Mouse (Mus musculus) adrenal gland, postnatal 25 days (tissue): ENCODE results near the gene Robo2. TPM values are rescaled to one million over a fixed set of nuclear protein-coding genes. Genes with fewer than 3 reads are reported as not detected.

ENCODE experiments used
- DNase-seq: peaks from one replicate; pipeline ENCODE4 v3.0.0; 2021; ENCODE audit warnings: mixed read lengths
- microRNA-seq, 2 experiments: library from miRNA; unstranded; fragments of <30 nt; microRNA quantifications; one replicate each; pipeline ENCODE4 v1.2.0; 2021
- total RNA-seq: library from RNA; stranded (reverse); gene quantifications from 2 replicates; pipeline ENCODE4 v1.2.3, GENCODE M21; 2021

Robo2 gene
- total RNA-seq, 1 experiment from 2014 or later, result 4.3 TPM

DNA sequence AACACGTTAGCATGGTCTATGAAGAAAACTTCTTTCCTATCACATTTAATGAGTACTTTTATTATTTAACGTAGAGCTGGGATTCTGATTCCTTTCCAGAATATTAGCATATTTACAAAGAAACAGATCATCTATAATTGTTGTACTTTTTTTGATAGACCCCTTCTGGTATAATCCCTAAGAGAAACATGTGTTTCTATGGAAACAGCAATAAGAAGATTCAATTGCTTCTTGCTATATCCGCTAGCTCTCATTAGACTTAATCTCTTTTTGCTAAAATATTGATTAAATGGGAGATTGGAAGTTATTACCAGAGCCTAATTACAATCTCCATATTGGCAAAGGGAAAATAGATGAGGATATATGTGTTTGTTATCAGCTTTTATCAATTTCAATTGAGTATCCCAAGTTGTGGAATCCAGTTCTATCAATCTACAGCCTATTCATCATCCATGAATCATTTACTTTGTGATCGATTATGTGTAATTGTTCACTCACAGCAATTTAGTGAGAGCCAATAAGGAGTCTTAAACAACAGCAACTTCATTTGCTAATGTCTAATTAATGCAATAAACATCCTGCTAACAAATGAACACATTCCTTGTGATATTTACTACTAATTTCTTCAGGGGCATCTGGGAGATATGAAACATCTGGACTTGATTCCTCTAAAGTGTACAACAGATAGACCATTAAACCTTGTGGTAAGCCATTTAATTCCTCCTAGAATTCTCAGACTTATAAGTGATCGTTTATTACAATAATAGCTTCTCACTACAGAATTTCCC, 472.0 kb downstream of the Robo2 start:
- no peak for DNase-seq

DNA sequence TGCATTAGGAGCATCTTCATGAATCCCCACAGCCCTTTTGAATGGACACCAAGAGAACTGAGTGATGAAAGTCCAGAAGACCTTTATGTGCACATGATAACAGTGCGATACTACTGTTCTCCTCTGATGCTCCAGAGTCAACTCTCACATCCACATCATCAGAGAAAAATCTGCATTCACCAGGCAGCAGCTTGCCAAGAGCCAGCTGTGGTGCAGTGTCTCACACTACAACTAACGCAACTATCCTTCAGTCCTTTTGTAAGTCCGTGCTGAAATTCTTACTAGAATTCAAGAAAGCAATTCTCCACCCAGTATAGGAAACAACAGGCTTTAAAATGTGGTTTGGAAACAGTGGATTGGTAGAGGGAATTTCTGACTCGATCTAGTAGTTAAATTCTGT, 481.3 kb downstream of the Robo2 start:
- DNase-seq, result no peak

DNA sequence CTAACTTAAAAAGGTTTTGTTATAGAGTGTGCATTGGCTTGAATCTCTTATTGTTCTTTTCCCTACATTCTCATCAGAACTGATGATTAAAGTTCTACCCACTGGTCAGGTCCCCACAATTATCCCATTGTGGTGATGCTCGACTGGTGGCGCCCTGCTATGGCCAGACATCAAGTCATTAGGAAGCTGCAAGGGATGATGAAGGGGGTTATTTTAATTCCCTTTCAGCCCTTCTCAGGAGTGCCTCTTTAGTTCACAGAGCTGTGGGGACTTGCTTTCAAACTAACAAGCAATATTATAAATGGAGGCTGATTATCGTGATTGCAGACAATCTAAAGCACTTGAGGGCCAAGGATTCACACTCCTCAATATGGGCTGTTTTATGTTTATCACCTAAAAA, 484.1 kb downstream of the Robo2 start:
- no peak for DNase-seq

DNA sequence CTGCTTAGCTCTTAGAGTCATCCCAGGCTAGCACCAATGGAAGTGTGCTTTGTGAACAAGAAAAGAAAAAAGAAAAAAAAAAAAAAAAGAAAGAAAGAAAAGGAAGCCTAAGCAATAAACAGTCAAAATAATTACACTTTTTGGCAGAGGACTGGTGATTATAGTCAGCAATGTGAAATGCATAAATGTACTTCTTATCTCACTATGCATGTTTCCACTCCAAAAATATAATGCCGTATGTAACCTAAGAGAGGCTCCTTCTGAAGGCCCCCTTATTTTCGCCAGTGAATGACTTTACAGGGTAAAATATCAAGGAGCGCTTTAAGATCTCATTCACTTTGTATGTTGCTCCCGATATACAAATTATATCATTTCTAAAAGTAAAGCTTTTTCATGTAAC, 496.2 kb downstream of the Robo2 start:
- no peak for DNase-seq

DNA sequence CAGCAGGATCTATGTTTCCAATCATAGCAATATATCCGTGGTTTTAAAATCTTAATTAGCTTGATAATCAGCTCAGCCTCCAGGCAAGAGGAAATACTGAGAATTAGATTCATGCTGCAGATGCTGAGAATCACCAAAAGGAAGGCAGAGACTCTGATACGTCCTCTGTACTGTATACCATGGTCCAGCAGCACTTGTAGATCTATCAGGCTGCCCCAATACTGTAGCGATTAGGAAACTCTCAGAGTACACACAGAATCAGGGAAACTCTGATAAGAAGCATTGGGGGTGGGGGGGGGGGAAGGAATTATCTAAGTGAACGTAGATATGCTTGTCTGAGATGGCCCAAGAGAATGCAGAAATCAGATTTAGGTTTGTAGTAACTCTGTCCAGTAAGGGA, 496.7 kb downstream of the Robo2 start:
- DNase-seq, result no peak

DNA sequence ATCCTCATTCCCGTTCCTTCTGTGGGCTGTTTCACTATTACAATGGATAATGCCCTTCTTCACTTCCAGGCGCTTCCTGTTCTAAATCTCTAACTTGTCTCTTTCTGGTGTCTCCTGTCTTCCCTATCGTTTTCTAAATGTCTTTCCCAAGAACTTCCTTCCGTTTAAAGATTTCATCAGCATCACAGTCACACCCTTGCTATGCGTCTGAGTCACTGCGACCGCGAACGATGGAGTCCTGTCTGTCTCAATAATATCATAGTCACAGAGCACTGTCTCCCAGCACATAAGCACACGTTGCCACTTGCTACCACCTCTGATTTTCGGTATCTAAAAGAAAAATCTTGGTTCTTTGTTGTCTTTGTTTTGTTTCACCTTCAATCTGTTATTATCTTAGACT, 503.1 kb downstream of the Robo2 start:
- DNase-seq, result no peak

DNA sequence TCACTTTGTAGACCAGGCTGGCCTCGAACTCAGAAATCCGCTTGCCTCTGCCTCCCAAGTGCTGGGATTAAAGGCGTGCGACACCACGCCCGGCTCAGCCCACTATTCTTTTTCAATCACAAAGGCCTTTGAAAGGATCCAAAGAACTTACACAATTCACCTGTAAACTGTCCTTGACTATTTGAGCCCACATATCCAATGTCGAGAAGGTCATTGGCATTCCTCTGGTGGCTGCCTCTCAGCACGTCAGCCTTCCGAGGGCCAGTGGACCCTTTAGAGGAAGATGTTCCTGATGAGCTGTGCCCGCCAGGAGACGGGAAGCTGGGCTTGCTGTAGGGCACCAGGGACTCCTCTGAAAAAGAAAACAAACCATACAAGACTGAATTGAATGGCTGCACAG, 514.8 kb downstream of the Robo2 start:
- DNase-seq, result no peak

DNA sequence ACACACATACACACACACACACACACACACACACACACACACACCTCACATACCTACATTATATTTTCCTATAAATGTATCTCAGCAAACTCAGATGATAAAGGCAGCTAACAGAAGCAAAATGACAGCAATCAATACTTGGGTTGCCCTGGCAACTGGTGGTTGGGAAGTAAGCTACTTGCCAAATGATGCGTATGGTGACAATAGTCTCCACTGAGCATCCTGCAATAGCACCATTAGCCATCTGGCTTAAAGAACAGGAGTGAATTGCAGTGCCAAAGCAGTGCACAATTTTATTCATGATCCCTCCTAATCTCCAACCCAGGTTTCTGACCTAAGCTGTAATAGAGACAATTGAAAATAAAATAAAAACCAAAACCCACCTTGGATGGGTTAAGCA, 529.7 kb downstream of the Robo2 start:
- no peak for DNase-seq

DNA sequence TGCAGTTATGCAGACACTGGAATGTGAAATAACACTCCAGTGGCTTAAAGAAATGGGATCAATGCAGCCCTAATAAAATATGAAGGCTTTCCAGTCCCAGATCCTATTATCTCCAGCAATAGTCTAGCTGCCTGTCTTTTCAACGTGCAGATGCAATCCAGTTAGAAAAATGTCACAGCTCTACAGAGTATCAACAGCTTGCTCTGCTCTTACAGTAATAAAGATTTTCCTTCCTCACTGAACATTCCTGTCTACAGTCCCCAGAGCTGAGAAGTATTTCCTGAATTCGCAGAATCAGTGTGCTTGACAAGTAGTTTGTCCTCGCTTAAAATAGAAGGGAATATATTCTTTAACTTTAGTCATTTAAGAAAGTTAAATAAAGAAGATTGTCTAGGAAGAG, 533.7 kb downstream of the Robo2 start:
- DNase-seq, result no peak

DNA sequence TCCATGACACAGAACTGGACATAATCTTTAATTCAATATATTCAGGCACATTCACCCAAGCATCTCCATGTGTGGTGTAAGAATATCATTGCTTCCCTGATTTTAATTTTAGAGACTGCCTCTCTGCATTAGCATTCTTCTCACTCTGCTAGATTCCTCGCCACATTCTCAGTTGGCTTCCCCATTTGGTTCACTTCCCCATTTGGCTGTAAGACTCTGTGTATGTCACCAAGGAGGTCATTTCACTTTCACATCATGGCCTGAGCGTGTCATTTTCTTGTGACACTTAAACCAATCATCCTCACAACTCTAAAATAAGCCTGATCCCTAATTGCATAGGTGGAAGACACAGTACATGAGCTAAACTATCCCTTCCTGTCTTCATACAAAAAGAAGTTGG, 536.6 kb downstream of the Robo2 start:
- no peak for DNase-seq

DNA sequence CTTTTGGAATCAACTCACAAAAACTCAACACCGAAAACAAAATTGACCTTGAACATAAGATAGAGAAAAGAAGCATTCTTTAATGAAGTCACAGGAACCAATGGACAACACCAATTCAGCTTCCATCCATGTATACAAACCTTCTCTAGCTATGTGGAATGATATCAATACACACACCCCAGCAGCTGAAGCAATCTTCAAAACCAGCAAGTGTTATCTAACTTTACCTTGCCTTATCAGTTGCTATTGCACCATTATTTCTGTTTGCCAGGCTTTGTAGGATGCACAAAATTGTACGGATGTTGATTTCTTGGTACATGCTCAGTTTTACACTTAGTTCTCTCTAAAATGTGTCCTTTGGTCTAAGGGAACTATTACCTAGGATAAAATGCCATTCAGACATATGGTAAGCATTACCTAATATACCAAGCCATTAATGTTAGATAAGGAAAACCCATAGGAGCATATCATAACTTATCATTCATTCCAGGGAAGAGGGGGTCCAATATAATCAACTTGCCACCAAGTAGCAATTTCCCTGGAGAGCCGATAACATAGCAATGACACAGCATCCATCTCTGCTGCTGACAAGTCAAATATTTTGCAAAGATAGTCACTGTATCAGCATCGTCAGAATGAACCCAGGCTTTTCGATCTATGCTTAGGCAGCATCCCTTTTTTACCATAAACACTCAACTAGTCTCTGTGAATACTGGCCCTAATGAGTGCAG, 537.6 kb downstream of the Robo2 start:
- DNase-seq, result no peak

DNA sequence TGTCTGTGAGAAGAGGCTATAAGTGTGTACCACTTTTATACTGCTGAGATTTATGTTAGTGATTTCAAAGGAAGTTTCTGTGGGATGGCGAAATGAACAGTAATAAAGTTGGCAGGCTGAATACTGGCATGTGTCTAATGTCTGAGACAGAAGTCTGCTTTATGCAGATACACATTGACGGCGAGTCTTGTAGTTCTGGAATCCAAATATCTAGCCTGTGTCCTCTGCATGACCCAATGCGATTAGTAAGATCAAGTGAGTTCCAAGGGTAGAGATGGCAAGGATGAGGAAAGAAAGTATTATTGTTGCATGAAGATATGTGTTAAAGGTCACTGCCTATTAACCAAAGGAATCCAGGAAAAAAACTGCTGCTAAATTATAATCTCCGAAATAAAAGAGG, 541.3 kb downstream of the Robo2 start:
- no peak for DNase-seq

DNA sequence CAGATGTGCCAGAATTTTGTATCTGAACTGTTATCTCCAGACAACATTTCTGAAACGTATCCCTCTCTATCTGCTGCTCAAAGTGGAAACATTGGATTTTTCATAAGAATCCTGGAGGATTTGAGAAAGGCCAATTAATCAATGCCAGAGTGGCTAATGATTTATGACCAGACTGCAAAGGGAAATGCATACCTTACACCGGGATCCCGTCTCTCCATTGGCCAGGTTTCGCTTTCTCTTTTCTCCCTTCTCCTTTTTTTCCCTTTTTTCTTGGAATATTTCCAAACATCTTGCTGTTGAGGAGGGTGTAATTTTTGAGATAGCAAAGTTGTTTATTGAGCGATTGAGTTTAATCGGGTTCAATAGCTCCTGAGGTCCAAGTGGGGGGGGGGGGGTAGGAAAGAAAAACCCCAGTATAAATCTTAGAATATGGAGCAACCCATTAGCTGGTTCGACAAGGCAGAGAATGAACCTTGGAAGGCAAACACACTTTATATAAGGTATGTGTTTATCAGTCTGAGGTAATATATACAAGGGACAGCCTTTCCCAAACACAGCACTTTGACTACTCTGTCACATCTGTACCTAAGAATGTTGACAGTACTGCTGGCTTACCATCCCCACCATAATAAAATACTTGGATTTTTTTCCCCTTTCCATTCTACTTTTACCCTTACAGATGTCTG, 542.0 kb downstream of the Robo2 start:
- DNase-seq, result no peak

DNA sequence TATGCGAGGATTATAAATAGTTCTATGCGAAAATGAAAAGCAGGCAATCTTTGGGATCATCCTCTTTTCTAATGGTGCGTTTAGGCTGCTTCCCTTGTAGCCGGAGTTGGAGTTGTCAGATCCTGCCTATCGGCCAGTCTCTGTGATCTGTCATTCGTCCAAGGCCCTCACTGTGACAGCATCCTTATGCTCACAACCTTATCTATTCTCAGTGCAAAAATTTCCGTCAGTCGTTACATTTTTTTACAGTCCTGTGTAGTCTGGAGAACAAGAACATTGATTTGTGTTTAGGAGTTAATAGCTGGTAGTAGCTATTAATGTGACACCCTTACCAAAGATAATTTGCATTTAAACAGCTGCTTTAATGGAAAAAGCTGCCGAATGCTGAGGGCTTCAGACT, 547.0 kb downstream of the Robo2 start:
- DNase-seq, result no peak

DNA sequence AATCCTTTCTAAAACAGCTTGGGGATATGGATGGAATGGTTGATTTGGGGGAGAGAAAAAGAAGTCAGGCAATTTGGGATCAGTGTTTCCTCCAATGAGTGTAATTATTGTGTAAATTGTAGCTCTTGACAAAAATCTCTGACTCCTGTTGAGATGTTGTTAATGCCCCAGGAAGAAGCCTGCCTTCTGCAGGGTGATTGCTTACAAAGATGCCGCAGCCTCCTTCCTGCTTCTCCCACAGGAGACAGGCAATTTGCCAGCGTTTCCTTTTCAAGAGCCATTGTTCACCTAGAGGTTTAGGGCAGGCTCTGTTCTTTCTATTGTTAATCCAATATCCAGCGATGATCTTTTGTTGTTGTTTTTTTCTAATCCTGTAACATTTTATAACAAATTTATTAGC, 547.9 kb downstream of the Robo2 start:
- no peak for DNase-seq

DNA sequence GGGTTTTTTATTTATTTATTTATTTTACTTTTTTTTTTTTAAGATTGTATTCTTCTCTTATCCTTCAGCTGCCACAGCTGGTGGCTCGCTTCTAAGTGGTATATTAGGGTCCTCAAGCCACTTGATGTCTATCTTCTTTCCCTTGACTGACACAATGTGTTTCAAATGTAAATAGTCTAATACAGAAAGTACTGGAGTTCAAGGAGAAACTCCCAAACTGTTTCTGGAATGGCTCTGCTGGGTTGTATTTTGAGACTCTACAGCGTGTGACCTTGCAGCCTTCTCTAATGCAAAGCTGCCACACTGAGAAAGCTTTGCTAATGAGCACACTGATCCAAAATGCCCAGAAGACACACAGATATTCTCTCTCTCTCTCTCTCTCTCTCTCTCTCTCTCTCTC, 552.9 kb downstream of the Robo2 start:
- DNase-seq, result no peak

DNA sequence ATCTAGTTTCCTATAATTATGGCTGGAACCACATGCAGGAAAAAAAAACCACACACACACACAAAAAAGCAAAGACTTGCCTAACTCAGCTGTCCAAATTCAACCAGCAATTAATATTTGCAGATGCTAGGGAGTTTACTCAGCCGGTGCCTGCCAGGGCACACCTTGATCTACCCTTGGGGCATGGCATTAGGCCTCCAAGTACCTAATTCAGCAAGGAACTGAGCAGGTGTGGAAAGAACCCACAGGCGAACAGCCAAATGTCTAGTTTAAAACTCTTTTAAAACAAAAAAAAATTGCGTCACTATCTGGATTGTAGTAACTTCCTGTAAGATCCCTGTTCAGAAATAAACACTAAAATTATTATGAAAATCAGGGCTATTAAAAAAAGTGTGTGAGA, 555.8 kb downstream of the Robo2 start:
- no peak for DNase-seq

Small RNAs within 50 kb of the gene (microRNA-seq; reads per million reads assigned to microRNA genes)
- 0 reads per million in 2 experiments for gene Gm24272
- gene Mir691, result 0 reads per million in 2 experiments
